Mouse (Mus musculus) CH12F3 (cell line): ENCODE results near the gene Sntb2.

Experiments
- in situ Hi-C: fragments of 300-500 bp; cut with MboI; formaldehyde crosslinking; loops from 2 replicates; pipeline ENCODE4 v1.14.3; 2020; ENCODE audit warnings: low sequenced_read_pairs

The Sntb2 gene

GRCm38 (mm10) chr8:106929155-106929913 is 6.2 kb upstream of the Sntb2 start:
- in situ Hi-C loops = no loop called here

- in situ Hi-C loops = no loop called here
Observed at GRCm38 (mm10) chr8:106929921-106930320, 5.6 kb upstream of the Sntb2 start.

- in situ Hi-C loops = no loop called here
Observed at GRCm38 (mm10) chr8:106932376-106933065, 3.0 kb upstream of the Sntb2 start.

- in situ Hi-C loops = no loop called here
Observed at GRCm38 (mm10) chr8:106933506-106934143, 1.9 kb upstream of the Sntb2 start.

- in situ Hi-C loops = no loop called here
Observed at GRCm38 (mm10) chr8:106934226-106934977, 1.1 kb upstream of the Sntb2 start.

GRCm38 (mm10) chr8:106935899-106936477 is 438 bp downstream of the Sntb2 start:
- in situ Hi-C loops = no loop called here

- in situ Hi-C loops = no loop called here
Observed at GRCm38 (mm10) chr8:106936478-106937051, 1.0 kb downstream of the Sntb2 start.

GRCm38 (mm10) chr8:106937081-106937800 is 1.7 kb downstream of the Sntb2 start:
- in situ Hi-C loops = no loop called here

GRCm38 (mm10) chr8:106941806-106942205 is 6.3 kb downstream of the Sntb2 start:
- in situ Hi-C loops = no loop called here

GRCm38 (mm10) chr8:106943874-106944418 is 8.4 kb downstream of the Sntb2 start:
- in situ Hi-C loops = no loop called here

GRCm38 (mm10) chr8:106944756-106945155 is 9.2 kb downstream of the Sntb2 start:
- in situ Hi-C loops = no loop called here

- in situ Hi-C loops = no loop called here
Observed at GRCm38 (mm10) chr8:106948678-106949243, 13.2 kb downstream of the Sntb2 start.

- in situ Hi-C loops = no loop called here
Observed at GRCm38 (mm10) chr8:106951707-106952106, 16.2 kb downstream of the Sntb2 start.

- in situ Hi-C loops = no loop called here
Observed at GRCm38 (mm10) chr8:106953571-106953970, 18.0 kb downstream of the Sntb2 start.

- in situ Hi-C loops = no loop called here
Observed at GRCm38 (mm10) chr8:106957086-106957485, 21.5 kb downstream of the Sntb2 start.

GRCm38 (mm10) chr8:106958212-106958611 is 22.7 kb downstream of the Sntb2 start:
- in situ Hi-C loops = no loop called here

GRCm38 (mm10) chr8:106959626-106960025 is 24.1 kb downstream of the Sntb2 start:
- in situ Hi-C loops = no loop called here

GRCm38 (mm10) chr8:106962322-106962721 is 26.8 kb downstream of the Sntb2 start:
- in situ Hi-C loops = no loop called here

- in situ Hi-C loops = no loop called here
Observed at GRCm38 (mm10) chr8:106963365-106963764, 27.8 kb downstream of the Sntb2 start.
